Mouse (Mus musculus): ENCODE measurements around the gene Ocm. TPM values are rescaled to one million over a fixed set of nuclear protein-coding genes. Genes with fewer than 3 reads are reported as not detected.

Ocm gene
- polyA plus RNA-seq (2014; fragmentation: Nextera tagmentation; extraction: Ambion mirVana) = not detected in 2 replicates

DNA sequence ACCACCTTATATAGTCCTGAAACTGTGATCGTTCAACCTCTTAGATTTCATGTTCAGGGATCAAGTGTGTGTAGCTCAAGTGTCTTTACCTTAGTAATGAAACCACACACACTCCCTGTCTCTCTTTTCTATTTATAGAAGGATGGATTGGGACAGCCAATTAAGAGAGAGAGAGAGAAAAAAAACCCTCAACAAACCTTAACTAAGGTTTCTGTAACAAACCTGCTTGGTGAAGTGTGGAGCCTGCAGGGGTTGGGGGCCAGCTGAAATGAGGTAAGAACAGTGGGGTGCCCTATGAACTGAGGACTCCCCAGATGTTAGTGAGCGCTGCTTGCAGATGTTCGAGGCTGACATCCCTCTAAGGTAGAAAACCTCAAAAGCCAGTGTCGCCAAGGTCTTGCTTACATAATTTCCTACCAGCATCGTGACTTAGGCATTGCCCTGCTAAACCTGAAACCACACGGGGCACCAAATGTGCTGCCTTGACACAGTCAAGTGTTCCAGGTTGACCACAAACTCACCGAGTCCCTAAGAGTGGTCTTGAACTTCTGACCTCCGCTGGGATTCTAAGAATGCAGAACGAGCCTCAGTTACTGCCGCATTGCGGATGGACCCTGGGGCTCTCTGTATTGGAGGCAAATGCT is at the start of gene Ocm:
Gene Ocm (minus strand): TSS at position 51 of the 644 bp plus-strand sequence.
- Histone ChIP-seq H3K4me3 (ENCODE audit: low read depth, low read length) (no peak within 1 kb of the TSS), H3K4me2 (ENCODE audit: low read depth, severe bottlenecking) (no peak within 1 kb of the TSS), H3K36me3 (ENCODE audit: control insufficient read depth, insufficient read depth, low read length) (no peaks in the 10 kb centered on the region), H3K4me1 (ENCODE audit: control insufficient read depth, insufficient read depth, low read length) (no peaks in the 10 kb centered on the region), H3K9ac (ENCODE audit: low read length) (no peak within 1 kb of the TSS), H3K9me3 (ENCODE audit: control insufficient read depth, low read length) (no peaks in the 10 kb centered on the region), H3K27ac (replicated peaks; ENCODE audit: low read depth, low read length) (no peak within 1 kb of the TSS), H3K27me3 (ENCODE audit: control insufficient read depth, insufficient read depth, low read length) (no peaks in the 10 kb centered on the region)
- WGBS = 65% methylated on average over 11 of the region's 11 CpGs
- DNase-seq (ENCODE audit: low spot score) (no peak), ATAC-seq (ENCODE audit: insufficient number of reproducible peaks, low FRiP score, low TSS enrichment, low read depth) (no peak)

DNA sequence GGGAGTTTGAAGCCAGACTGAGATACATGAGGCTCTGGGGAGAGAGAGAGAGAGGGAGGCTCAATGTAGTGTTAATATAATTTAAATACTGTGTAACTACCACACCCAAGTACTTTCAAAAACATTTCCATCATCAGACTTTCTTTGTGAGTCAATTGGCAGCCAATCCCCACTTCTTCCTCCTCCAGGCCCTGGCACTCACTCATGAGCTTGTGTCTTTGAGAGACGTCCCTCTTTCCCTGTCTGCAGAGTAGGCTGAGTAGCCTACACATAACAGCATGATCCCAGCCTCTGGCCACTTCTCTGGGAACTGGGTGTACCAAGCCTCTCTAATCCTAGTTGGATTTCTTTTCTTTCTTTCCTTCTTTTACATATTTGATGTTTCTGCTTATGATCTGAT is 44.8 kb upstream of the Ocm start:
- no peaks in the 10 kb centered on the region for H3K27me3 ChIP-seq (ENCODE audit: control insufficient read depth, insufficient read depth, low read length)
- H3K36me3 ChIP-seq (ENCODE audit: control insufficient read depth, insufficient read depth, low read length) = no peaks in the 10 kb centered on the region
- H3K9ac ChIP-seq (ENCODE audit: low read length) = no peak overlapping the region
- H3K4me2 ChIP-seq (ENCODE audit: low read depth, severe bottlenecking) = no peak overlapping the region
- H3K9me3 ChIP-seq (ENCODE audit: control insufficient read depth, low read length) = no peaks in the 10 kb centered on the region
- DNase-seq (ENCODE audit: low spot score) (no peak), ATAC-seq (ENCODE audit: insufficient number of reproducible peaks, low FRiP score, low TSS enrichment, low read depth) (no peak)
- WGBS = 58% methylated on average over 1 of the region's 1 CpGs
- H3K4me1 ChIP-seq (ENCODE audit: control insufficient read depth, insufficient read depth, low read length) = no peaks in the 10 kb centered on the region
- H3K27ac ChIP-seq (replicated peaks; ENCODE audit: low read depth, low read length) = no peak overlapping the region
- H3K4me3 ChIP-seq (ENCODE audit: low read depth, low read length) = no peak overlapping the region

DNA sequence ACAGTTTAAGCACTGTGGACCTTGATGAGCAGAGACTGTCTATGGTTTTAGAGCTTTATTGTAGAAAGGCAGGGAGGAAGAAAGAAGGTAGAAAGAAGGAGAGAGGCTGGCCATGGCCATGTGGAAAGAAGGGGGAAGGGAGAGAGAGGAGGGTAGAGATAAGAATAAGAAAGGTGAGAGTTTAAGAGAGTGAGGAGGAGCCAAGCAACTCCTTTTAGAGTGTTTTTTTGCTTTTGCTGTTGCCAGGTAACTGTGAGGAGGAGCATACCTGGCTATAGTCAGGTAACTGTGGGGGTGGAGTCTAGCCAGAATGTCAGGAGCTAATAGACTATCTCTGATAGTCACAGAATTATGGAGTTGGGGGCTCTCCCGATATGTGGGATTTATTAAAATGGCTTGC is 43.6 kb upstream of the Ocm start:
- no peaks in the 10 kb centered on the region for H3K4me1 ChIP-seq (ENCODE audit: control insufficient read depth, insufficient read depth, low read length)
- no peak for ATAC-seq (ENCODE audit: insufficient number of reproducible peaks, low FRiP score, low TSS enrichment, low read depth)
- H3K9ac ChIP-seq (ENCODE audit: low read length) = no peak overlapping the region
- 90% methylated on average over 1 of the region's 1 CpGs for WGBS
- no peak for DNase-seq (ENCODE audit: low spot score)
- no peak overlapping the region for H3K27ac ChIP-seq (replicated peaks; ENCODE audit: low read depth, low read length)
- H3K27me3 ChIP-seq (ENCODE audit: control insufficient read depth, insufficient read depth, low read length) = no peaks in the 10 kb centered on the region
- no peak overlapping the region for H3K4me2 ChIP-seq (ENCODE audit: low read depth, severe bottlenecking)
- H3K4me3 ChIP-seq (ENCODE audit: low read depth, low read length) = no peak overlapping the region
- no peaks in the 10 kb centered on the region for H3K36me3 ChIP-seq (ENCODE audit: control insufficient read depth, insufficient read depth, low read length)
- H3K9me3 ChIP-seq (ENCODE audit: control insufficient read depth, low read length) = no peaks in the 10 kb centered on the region

DNA sequence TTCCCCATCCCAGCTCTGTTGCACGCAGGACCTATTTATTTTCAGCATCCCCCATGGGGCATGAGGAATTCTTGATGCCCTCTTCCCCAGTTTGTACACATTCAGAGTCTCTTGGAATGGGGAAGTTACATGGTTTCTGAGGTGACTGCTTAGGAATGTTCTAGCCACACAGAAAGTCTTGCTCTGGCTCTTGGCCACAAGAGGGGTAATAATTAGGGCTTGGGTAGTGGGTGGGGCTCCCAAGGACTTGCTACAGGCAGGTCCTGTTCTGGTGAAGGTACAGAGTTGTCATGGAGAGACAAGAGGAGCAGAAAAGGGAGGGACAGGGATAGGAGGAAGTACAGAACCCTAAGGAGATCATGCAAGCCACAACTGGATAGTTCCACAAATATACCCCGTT is 39.6 kb upstream of the Ocm start:
- Histone ChIP-seq H3K4me2 (ENCODE audit: low read depth, severe bottlenecking) (no peak overlapping the region), H3K9me3 (ENCODE audit: control insufficient read depth, low read length) (no peaks in the 10 kb centered on the region), H3K9ac (ENCODE audit: low read length) (no peak overlapping the region), H3K4me3 (ENCODE audit: low read depth, low read length) (no peak overlapping the region), H3K27me3 (ENCODE audit: control insufficient read depth, insufficient read depth, low read length) (no peaks in the 10 kb centered on the region), H3K4me1 (ENCODE audit: control insufficient read depth, insufficient read depth, low read length) (no peaks in the 10 kb centered on the region), H3K27ac (replicated peaks; ENCODE audit: low read depth, low read length) (no peak overlapping the region), H3K36me3 (ENCODE audit: control insufficient read depth, insufficient read depth, low read length) (no peaks in the 10 kb centered on the region)
- DNase-seq (ENCODE audit: low spot score) (no peak), ATAC-seq (ENCODE audit: insufficient number of reproducible peaks, low FRiP score, low TSS enrichment, low read depth) (no peak)
- WGBS = 87% methylated on average over 2 of the region's 2 CpGs

DNA sequence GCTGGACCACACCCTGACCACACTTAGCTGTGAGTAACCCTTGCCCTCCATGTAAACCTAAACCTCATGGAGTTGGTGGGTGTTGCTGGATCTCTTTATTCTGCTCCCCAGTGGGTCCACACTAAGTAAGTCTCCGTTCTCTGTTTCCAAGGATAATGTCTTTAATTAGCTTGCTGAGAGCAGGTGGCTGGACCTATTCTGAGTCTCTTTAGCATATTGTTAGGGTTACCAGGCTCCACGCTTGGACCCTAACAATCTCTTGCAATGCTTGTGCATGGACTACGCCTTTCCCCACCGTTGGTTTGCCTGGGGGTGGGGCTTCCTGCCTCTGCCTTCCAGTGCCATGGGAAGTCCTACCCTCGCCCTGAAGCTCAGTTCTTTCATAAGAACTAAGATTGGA is 37.6 kb upstream of the Ocm start:
- H3K9ac ChIP-seq (ENCODE audit: low read length) = no peak overlapping the region
- DNase-seq (ENCODE audit: low spot score) = no peak
- no peaks in the 10 kb centered on the region for H3K9me3 ChIP-seq (ENCODE audit: control insufficient read depth, low read length)
- no peaks in the 10 kb centered on the region for H3K36me3 ChIP-seq (ENCODE audit: control insufficient read depth, insufficient read depth, low read length)
- no peak for ATAC-seq (ENCODE audit: insufficient number of reproducible peaks, low FRiP score, low TSS enrichment, low read depth)
- H3K4me3 ChIP-seq (ENCODE audit: low read depth, low read length) = no peak overlapping the region
- H3K4me1 ChIP-seq (ENCODE audit: control insufficient read depth, insufficient read depth, low read length) = no peaks in the 10 kb centered on the region
- no peaks in the 10 kb centered on the region for H3K27me3 ChIP-seq (ENCODE audit: control insufficient read depth, insufficient read depth, low read length)
- WGBS = 73% methylated on average over 5 of the region's 5 CpGs
- H3K4me2 ChIP-seq (ENCODE audit: low read depth, severe bottlenecking) = no peak overlapping the region
- no peak overlapping the region for H3K27ac ChIP-seq (replicated peaks; ENCODE audit: low read depth, low read length)

DNA sequence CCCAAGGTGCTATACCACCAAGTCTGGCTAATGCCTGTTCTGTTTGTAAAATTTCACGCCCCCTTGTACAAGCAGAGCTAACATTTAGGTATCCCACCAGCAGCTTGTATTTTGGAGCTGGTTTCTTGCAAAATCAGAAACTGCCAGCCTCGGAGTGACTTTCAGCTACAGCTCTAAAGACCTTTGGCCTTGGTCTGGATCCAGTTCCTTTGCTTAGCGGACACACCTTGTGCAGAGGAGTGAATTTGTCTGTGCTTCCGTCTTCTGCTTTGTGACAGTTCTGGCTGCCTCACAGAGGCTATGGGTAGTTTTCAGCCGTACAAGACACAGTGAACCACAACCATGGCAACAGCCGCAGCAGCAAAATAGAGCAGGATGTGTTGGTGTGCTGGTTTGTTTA is 27.9 kb upstream of the Ocm start:
- ATAC-seq (ENCODE audit: insufficient number of reproducible peaks, low FRiP score, low TSS enrichment, low read depth) (no peak), DNase-seq (ENCODE audit: low spot score) (no peak)
- no peaks in the 10 kb centered on the region for H3K4me1 ChIP-seq (ENCODE audit: control insufficient read depth, insufficient read depth, low read length)
- H3K27me3 ChIP-seq (ENCODE audit: control insufficient read depth, insufficient read depth, low read length) = no peaks in the 10 kb centered on the region
- no peak overlapping the region for H3K4me3 ChIP-seq (ENCODE audit: low read depth, low read length)
- no peaks in the 10 kb centered on the region for H3K36me3 ChIP-seq (ENCODE audit: control insufficient read depth, insufficient read depth, low read length)
- WGBS = 91% methylated on average over 6 of the region's 6 CpGs
- no peak overlapping the region for H3K4me2 ChIP-seq (ENCODE audit: low read depth, severe bottlenecking)
- H3K9ac ChIP-seq (ENCODE audit: low read length) = no peak overlapping the region
- no peak overlapping the region for H3K27ac ChIP-seq (replicated peaks; ENCODE audit: low read depth, low read length)
- H3K9me3 ChIP-seq (ENCODE audit: control insufficient read depth, low read length) = no peaks in the 10 kb centered on the region

DNA sequence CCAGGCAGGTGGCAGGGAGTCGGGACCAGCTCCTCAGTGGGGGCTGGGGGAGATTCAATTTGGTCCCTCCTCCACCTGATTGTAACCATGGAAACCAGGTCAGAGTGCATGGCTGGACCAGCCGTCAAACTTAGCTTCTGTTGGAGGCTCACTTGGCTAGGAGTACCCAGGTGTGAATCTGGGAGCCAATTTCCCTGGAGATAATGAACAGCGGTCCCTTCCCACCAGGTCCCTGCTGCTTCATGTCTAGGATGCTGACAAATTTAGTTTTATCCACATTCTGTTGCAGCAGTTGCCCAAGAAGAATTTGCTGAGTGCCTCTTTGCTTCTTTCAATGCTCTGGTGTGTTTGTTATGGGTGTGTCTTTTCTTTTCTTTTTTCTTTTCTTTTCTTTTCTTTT is 27.0 kb upstream of the Ocm start:
- DNase-seq (ENCODE audit: low spot score) (no peak), ATAC-seq (ENCODE audit: insufficient number of reproducible peaks, low FRiP score, low TSS enrichment, low read depth) (no peak)
- Histone ChIP-seq H3K9ac (ENCODE audit: low read length) (no peak overlapping the region), H3K9me3 (ENCODE audit: control insufficient read depth, low read length) (no peaks in the 10 kb centered on the region), H3K4me1 (ENCODE audit: control insufficient read depth, insufficient read depth, low read length) (no peaks in the 10 kb centered on the region), H3K4me3 (ENCODE audit: low read depth, low read length) (no peak overlapping the region), H3K36me3 (ENCODE audit: control insufficient read depth, insufficient read depth, low read length) (no peaks in the 10 kb centered on the region), H3K27ac (replicated peaks; ENCODE audit: low read depth, low read length) (no peak overlapping the region), H3K4me2 (ENCODE audit: low read depth, severe bottlenecking) (no peak overlapping the region), H3K27me3 (ENCODE audit: control insufficient read depth, insufficient read depth, low read length) (no peaks in the 10 kb centered on the region)
- WGBS = 54% methylated on average over 3 of the region's 3 CpGs

DNA sequence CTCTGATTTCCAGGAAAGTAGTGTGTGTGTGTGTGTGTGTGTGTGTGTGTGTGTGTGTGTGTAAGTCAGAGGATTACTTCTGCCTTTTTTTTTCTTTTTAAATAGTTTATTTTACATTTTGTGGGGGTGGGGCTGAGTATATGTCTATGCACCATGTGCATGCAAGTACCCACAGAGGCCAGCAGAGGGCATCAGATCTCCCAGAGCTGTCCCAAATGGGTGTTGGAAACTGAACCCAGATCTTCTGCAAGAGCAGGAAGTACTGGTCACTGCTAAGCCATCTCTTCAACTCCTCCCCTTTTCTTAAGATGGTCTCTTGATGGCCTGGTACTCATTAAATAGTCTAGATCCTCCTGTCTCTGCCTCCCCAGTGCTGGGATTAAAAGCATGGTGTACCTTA is 24.8 kb upstream of the Ocm start:
- H3K27ac ChIP-seq (replicated peaks; ENCODE audit: low read depth, low read length) = no peak overlapping the region
- H3K36me3 ChIP-seq (ENCODE audit: control insufficient read depth, insufficient read depth, low read length) = no peaks in the 10 kb centered on the region
- no peak overlapping the region for H3K9ac ChIP-seq (ENCODE audit: low read length)

DNA sequence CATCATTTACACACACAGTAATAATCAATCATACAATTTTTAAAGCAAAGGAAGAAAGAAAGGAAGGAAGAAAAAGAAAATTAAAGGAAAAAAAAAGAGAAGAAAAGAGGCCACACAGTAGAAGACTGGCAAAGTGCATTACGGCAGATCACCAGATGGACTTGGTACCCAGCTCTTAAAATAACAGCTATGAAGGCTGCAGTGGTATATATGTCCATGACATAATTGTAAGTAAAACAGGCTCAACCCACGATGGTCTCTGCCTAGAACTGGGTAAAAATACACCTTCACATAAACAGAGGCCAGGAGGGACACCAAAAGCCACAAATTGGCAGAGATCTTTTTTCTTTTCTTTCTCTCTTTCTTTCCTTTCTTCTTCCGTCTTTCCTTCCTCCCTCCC is 23.4 kb upstream of the Ocm start:
- no peak overlapping the region for H3K9ac ChIP-seq (ENCODE audit: low read length)
- no peak overlapping the region for H3K4me3 ChIP-seq (ENCODE audit: low read depth, low read length)
- H3K27me3 ChIP-seq (ENCODE audit: control insufficient read depth, insufficient read depth, low read length) = no peaks in the 10 kb centered on the region
- no peaks in the 10 kb centered on the region for H3K36me3 ChIP-seq (ENCODE audit: control insufficient read depth, insufficient read depth, low read length)
- no peak for ATAC-seq (ENCODE audit: insufficient number of reproducible peaks, low FRiP score, low TSS enrichment, low read depth)
- H3K9me3 ChIP-seq (ENCODE audit: control insufficient read depth, low read length) = no peaks in the 10 kb centered on the region
- no peak overlapping the region for H3K27ac ChIP-seq (replicated peaks; ENCODE audit: low read depth, low read length)
- no peak overlapping the region for H3K4me2 ChIP-seq (ENCODE audit: low read depth, severe bottlenecking)
- no peak for DNase-seq (ENCODE audit: low spot score)
- H3K4me1 ChIP-seq (ENCODE audit: control insufficient read depth, insufficient read depth, low read length) = no peaks in the 10 kb centered on the region
- 74% methylated on average over 3 of the region's 3 CpGs for WGBS

More for the DNA sequence above, 24.8 kb upstream of the Ocm start:
- H3K9me3 ChIP-seq (ENCODE audit: control insufficient read depth, low read length) = no peaks in the 10 kb centered on the region
- no peak for DNase-seq (ENCODE audit: low spot score)
- H3K4me1 ChIP-seq (ENCODE audit: control insufficient read depth, insufficient read depth, low read length) = no peaks in the 10 kb centered on the region
- no peaks in the 10 kb centered on the region for H3K27me3 ChIP-seq (ENCODE audit: control insufficient read depth, insufficient read depth, low read length)
- no peak overlapping the region for H3K4me3 ChIP-seq (ENCODE audit: low read depth, low read length)
- no peak overlapping the region for H3K4me2 ChIP-seq (ENCODE audit: low read depth, severe bottlenecking)
- no peak for ATAC-seq (ENCODE audit: insufficient number of reproducible peaks, low FRiP score, low TSS enrichment, low read depth)
